Mouse (Mus musculus) olfactory bulb, adult 2 months (tissue): ENCODE results near the gene Pcolce2.

Experiments used
- CTCF ChIP-seq: fragments of 200-500 bp; IDR thresholded peaks from 2 replicates; pipeline ENCODE4 v1.5.1; 2012; ENCODE audit warnings: low read depth, mild to moderate bottlenecking, low read length, moderate library complexity; ENCODE audit not compliant: insufficient read depth
- POLR2A ChIP-seq: fragments of 200-500 bp; IDR thresholded peaks from 2 replicates; pipeline ENCODE4 v1.6.1; 2012; ENCODE audit warnings: mild to moderate bottlenecking, low read depth, low read length, moderate library complexity; ENCODE audit not compliant: insufficient read depth

DNA sequence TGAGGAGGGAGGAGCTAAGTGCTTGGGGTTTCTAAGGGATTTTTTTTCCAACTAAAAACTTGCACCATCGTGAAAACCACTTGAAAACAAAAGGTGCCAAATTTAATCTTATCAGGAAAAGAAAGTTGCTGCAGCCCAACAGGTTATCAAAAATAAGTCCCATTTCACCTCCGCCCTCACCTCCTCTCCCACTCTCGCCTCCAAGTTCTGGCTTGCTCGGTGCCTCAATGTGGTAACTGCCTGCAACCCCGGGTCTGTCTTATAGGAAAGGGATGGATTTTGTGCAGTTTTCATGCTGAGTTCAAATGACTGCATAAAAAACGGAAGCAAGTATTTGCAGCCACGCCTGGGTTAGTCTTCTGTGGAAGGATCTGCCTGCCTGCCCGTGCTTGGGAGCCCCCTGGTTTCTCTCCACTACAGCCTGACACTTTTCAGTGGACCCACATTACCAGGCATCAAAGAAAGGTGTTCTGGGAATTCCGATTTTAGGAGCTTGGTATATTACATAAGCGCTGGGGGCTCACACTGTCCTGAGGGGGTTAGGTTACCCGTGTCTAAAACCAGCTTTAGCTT, 56.2 kb downstream of the Pcolce2 start:
- TF ChIP-seq CTCF, result no peak
- TF ChIP-seq POLR2A, result no peak
